Mouse (Mus musculus): ENCODE measurements around the gene Plekhg4. TPM values are rescaled to one million over a fixed set of nuclear protein-coding genes. Genes with fewer than 3 reads are reported as not detected.
A peak's percentile ranks its signal among the peaks of the same experiment; 100 is the strongest.

Gene Plekhg4
- polyA plus RNA-seq, 1 experiment from 2014 or later = 0.34 TPM

- H3K4me3 ChIP-seq = no peak overlapping the region
- WGBS = 89% methylated on average over 6 of the region's 6 CpGs
- no peaks in the 10 kb centered on the region for H3K27me3 ChIP-seq (replicated peaks; ENCODE audit: low read depth, poor library complexity, severe bottlenecking)
- no peaks in the 10 kb centered on the region for H3K36me3 ChIP-seq (replicated peaks)
- no peak overlapping the region for H3K27ac ChIP-seq (replicated peaks)
- DNase-seq (ENCODE audit: low spot score) = no peak
- H3K9me3 ChIP-seq = no peaks in the 10 kb centered on the region
- peaks cover 13% of the 10 kb centered on the region for H3K4me1 ChIP-seq
Measured at GRCm38 (mm10) chr8:105389096-105389495, 16.0 kb downstream of the Plekhg4 start.

- 86% methylated on average over 12 of the region's 12 CpGs for WGBS
- Histone ChIP-seq H3K36me3 (replicated peaks) (no peaks in the 10 kb centered on the region), H3K27ac (replicated peaks) (no peak overlapping the region), H3K27me3 (replicated peaks; ENCODE audit: low read depth, poor library complexity, severe bottlenecking) (no peaks in the 10 kb centered on the region), H3K9me3 (no peaks in the 10 kb centered on the region), H3K4me3 (no peak overlapping the region), H3K4me1 (peaks cover 1% of the 10 kb centered on the region)
- no peak for DNase-seq (ENCODE audit: low spot score)
Measured at GRCm38 (mm10) chr8:105393089-105393787, 20.2 kb downstream of the Plekhg4 start.

GRCm38 (mm10) chr8:105393915-105394314 is 20.8 kb downstream of the Plekhg4 start:
- no peaks in the 10 kb centered on the region for H3K36me3 ChIP-seq (replicated peaks)
- H3K4me1 ChIP-seq = no peaks in the 10 kb centered on the region
- no peak for DNase-seq (ENCODE audit: low spot score)
- no peak overlapping the region for H3K4me3 ChIP-seq
- 74% methylated on average over 7 of the region's 7 CpGs for WGBS
- H3K27me3 ChIP-seq (replicated peaks; ENCODE audit: low read depth, poor library complexity, severe bottlenecking) = no peaks in the 10 kb centered on the region
- H3K9me3 ChIP-seq = no peaks in the 10 kb centered on the region
- H3K27ac ChIP-seq (replicated peaks) = no peak overlapping the region; the same call in 1 of the 2 replicates

- H3K27ac ChIP-seq (replicated peaks) = no peak overlapping the region
- no peak for DNase-seq (ENCODE audit: low spot score)
- WGBS = 38% methylated on average over 3 of the region's 3 CpGs
Measured at GRCm38 (mm10) chr8:105397747-105398146, 24.7 kb downstream of the Plekhg4 start.

DNA sequence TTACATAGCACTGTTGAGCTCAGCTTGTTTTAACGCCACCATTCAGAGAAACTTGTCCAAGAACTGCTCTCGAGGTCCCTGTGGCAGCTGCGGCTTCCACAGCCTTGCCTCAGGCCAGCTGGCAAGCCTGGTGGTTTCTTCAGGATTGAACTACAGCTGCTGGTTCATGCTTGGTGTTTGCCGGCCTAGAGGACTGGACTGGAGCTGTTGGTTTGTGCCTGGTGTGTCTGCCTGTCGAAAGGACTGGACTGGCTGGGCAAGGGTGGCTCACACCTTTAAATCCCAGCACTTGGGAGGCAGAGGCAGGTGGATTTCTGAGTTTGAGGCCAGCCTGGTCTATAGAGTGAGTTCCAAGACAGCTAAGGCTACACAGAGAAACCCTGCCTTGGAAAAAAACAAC is 26.9 kb downstream of the Plekhg4 start:
- Histone ChIP-seq H3K27me3 (replicated peaks; ENCODE audit: low read depth, poor library complexity, severe bottlenecking) (no peaks in the 10 kb centered on the region), H3K4me3 (no peak overlapping the region), H3K4me1 (no peaks in the 10 kb centered on the region), H3K36me3 (replicated peaks) (no peaks in the 10 kb centered on the region), H3K27ac (replicated peaks) (no peak overlapping the region), H3K9me3 (0 out of 2 replicates have a peak, but pooled peaks cover 3% of the 10 kb centered on the region)
- 89% methylated on average over 5 of the region's 5 CpGs for WGBS
- DNase-seq (ENCODE audit: low spot score) = no peak

More at GRCm38 (mm10) chr8:105397747-105398146, 24.7 kb downstream of the Plekhg4 start:
- no peaks in the 10 kb centered on the region for H3K27me3 ChIP-seq (replicated peaks; ENCODE audit: low read depth, poor library complexity, severe bottlenecking)
- 0 out of 2 replicates have a peak, but pooled peaks cover 3% of the 10 kb centered on the region for H3K9me3 ChIP-seq
- no peak overlapping the region for H3K4me3 ChIP-seq
- H3K36me3 ChIP-seq (replicated peaks) = no peaks in the 10 kb centered on the region
- H3K4me1 ChIP-seq = no peaks in the 10 kb centered on the region

DNA sequence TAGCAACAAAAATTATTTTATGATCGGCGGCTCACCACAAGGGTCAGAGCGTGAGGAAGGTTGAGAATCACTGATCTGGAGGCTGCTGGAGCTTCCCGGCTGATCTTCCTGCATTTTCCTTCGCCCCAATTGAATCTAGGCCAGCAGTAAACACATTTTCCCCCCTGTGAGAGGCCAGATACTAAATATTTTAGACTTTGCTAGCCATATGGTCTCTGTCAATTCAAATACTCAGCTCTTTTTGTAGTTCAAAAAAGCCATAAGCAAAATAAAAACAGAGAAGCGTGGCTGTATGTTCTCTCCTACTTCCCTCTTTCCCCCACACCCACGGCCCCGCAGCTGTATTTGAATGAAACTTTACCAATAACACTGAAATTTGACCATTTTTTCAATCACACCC is 30.4 kb downstream of the Plekhg4 start:
- H3K9me3 ChIP-seq = 0 out of 2 replicates have a peak, but pooled peaks cover 3% of the 10 kb centered on the region
- H3K4me1 ChIP-seq = no peaks in the 10 kb centered on the region
- H3K36me3 ChIP-seq (replicated peaks) = no peaks in the 10 kb centered on the region
- WGBS = 92% methylated on average over 8 of the region's 8 CpGs
- no peak overlapping the region for H3K4me3 ChIP-seq
- no peak for DNase-seq (ENCODE audit: low spot score)
- no peaks in the 10 kb centered on the region for H3K27me3 ChIP-seq (replicated peaks; ENCODE audit: low read depth, poor library complexity, severe bottlenecking)
- H3K27ac ChIP-seq (replicated peaks) = no peak overlapping the region

DNA sequence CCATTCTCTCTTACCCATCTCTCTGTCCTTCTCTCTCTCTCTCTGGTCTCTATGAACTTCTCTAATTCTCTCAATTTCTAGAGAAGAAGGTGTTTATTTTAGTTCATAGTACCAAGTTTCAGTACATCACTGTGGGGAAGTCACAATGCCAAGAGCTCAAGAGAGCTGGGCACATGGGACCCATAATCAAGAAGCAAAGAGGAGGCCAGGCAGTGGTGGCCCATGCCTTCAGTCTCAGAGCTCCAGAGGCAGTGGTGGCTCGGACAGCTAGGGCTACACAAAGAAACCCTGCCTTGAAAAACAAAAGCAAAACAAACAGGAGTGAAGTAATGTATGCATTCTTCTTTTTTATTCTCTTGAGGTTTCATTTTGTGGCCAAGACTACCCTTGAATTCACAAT is 31.4 kb downstream of the Plekhg4 start:
- no peak for DNase-seq (ENCODE audit: low spot score)
- H3K27ac ChIP-seq (replicated peaks) = no peak overlapping the region
- no peaks in the 10 kb centered on the region for H3K27me3 ChIP-seq (replicated peaks; ENCODE audit: low read depth, poor library complexity, severe bottlenecking)
- H3K36me3 ChIP-seq (replicated peaks) = no peaks in the 10 kb centered on the region
- no peak overlapping the region for H3K4me3 ChIP-seq
- 0 out of 2 replicates have a peak, but pooled peaks cover 3% of the 10 kb centered on the region for H3K9me3 ChIP-seq
- H3K4me1 ChIP-seq = no peaks in the 10 kb centered on the region
- WGBS = 76% methylated on average over 1 of the region's 1 CpGs

DNA sequence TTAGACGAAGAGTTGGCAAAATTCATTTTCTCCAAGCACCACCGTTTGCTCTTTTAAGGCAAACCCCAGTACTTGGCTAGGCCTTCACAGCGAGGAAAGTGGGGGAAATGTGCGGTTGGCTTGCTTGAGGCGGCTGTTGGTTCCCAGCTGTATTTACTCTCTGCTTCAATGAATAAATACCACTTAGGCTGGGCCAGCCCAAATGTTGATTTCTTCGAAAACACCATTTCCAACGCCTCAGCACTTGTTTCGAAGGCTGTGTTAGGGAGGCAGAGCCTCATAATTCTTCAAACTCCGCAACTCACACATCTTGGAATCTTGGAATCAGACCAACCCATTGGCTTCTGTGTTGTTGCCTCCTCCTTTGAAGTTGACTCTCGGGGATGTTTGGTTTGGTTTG is 33.3 kb downstream of the Plekhg4 start:
- H3K4me3 ChIP-seq = no peak overlapping the region
- H3K9me3 ChIP-seq = no peaks in the 10 kb centered on the region
- no peaks in the 10 kb centered on the region for H3K4me1 ChIP-seq
- no peaks in the 10 kb centered on the region; the same call in 1 of the 2 replicates for H3K27me3 ChIP-seq (replicated peaks; ENCODE audit: low read depth, poor library complexity, severe bottlenecking)
- WGBS = 83% methylated on average over 10 of the region's 10 CpGs
- no peak overlapping the region for H3K27ac ChIP-seq (replicated peaks)
- no peaks in the 10 kb centered on the region for H3K36me3 ChIP-seq (replicated peaks)
- no peak for DNase-seq (ENCODE audit: low spot score)

DNA sequence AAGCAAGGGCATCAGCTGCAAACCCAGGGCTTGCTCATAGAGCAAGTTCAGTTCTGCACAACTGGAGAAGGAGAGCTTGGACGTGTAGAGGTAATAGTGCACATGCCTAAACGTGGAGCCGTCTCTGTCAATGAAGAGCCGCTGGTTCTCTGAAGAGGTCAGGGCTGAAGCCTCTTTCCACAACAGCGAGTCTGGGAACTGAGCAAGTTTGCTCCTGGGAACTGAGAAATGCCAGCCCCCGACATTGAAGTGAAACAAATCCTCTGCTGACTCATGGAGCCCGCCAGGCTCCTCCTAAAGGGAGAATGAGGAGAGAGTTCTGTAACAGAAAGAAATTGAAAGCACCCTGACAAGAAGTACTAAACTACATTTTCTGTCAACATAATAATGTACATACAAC is 35.3 kb downstream of the Plekhg4 start:
- no peak overlapping the region for H3K4me3 ChIP-seq
- no peak for DNase-seq (ENCODE audit: low spot score)
- WGBS = 67% methylated on average over 7 of the region's 7 CpGs
- no peak overlapping the region for H3K27ac ChIP-seq (replicated peaks)
- H3K4me1 ChIP-seq = peaks cover 3% of the 10 kb centered on the region
- 0 out of 2 replicates have a peak, but pooled peaks cover under 1% of the 10 kb centered on the region for H3K9me3 ChIP-seq
- H3K27me3 ChIP-seq (replicated peaks; ENCODE audit: low read depth, poor library complexity, severe bottlenecking) = peaks cover 12% of the 10 kb centered on the region
- H3K36me3 ChIP-seq (replicated peaks) = no peaks in the 10 kb centered on the region

GRCm38 (mm10) chr8:105409947-105410346 is 36.9 kb downstream of the Plekhg4 start:
- peaks cover 11% of the 10 kb centered on the region for H3K4me1 ChIP-seq
- 96% methylated on average over 6 of the region's 6 CpGs for WGBS
- peaks cover 29% of the 10 kb centered on the region for H3K27me3 ChIP-seq (replicated peaks; ENCODE audit: low read depth, poor library complexity, severe bottlenecking)

DNA sequence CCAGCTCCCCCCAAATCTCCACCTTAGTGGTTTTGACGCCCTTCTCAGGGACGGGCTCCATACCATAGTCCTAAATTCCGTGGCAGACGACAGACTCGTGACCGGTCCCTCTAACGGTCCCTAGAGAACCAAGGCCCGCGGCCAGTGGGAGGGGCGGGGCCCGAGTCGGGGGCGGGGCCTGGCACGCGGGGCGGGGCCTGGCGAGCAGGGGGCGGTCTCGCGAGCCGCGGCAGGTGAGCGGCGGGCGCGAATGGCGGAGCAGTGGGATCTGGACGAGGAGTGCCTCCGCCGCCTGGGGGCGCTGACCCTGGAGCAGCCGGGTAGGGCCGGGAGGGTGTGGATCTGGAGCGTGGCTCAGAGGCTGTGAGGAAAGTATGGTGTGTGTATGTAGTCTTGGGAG is 40.3 kb downstream of the Plekhg4 start, which contains the start of the genes Kctd19 and Lrrc36:
TSS of gene Kctd19 (minus strand) at position 112 of the 400 bp plus-strand sequence.
TSS of gene Lrrc36 (plus strand) at position 181 of the 400 bp plus-strand sequence.
- H3K9me3 ChIP-seq = 0 out of 2 replicates have a peak, but pooled peaks cover 3% of the 10 kb centered on the region
- H3K4me1 ChIP-seq = peaks cover 11% of the 10 kb centered on the region
- H3K27ac ChIP-seq (replicated peaks) = no peak within 1 kb of the TSS
- 1% methylated on average over 34 of the region's 34 CpGs for WGBS
- peaks cover 32% of the 10 kb centered on the region for H3K27me3 ChIP-seq (replicated peaks; ENCODE audit: low read depth, poor library complexity, severe bottlenecking)
- peak within 1 kb of the TSS; percentile 54 for H3K4me3 ChIP-seq
- H3K36me3 ChIP-seq (replicated peaks) = no peaks in the 10 kb centered on the region
- DNase-seq (ENCODE audit: low spot score) = peak; percentile 72

More at GRCm38 (mm10) chr8:105409947-105410346, 36.9 kb downstream of the Plekhg4 start:
- H3K9me3 ChIP-seq = 0 out of 2 replicates have a peak, but pooled peaks cover 3% of the 10 kb centered on the region
- H3K36me3 ChIP-seq (replicated peaks) = no peaks in the 10 kb centered on the region
- DNase-seq (ENCODE audit: low spot score) = no peak
- H3K4me3 ChIP-seq = no peak overlapping the region
- no peak overlapping the region for H3K27ac ChIP-seq (replicated peaks)

GRCm38 (mm10) chr8:105418992-105419391 is 45.9 kb downstream of the Plekhg4 start:
- no peaks in the 10 kb centered on the region for H3K36me3 ChIP-seq (replicated peaks)
- no peaks in the 10 kb centered on the region for H3K9me3 ChIP-seq
- no peak overlapping the region for H3K27ac ChIP-seq (replicated peaks)
- WGBS = 74% methylated on average over 2 of the region's 2 CpGs
- H3K27me3 ChIP-seq (replicated peaks; ENCODE audit: low read depth, poor library complexity, severe bottlenecking) = peaks cover 13% of the 10 kb centered on the region
- H3K4me1 ChIP-seq = peaks cover 1% of the 10 kb centered on the region
- DNase-seq (ENCODE audit: low spot score) = no peak
- no peak overlapping the region for H3K4me3 ChIP-seq

GRCm38 (mm10) chr8:105419800-105420199 is 46.7 kb downstream of the Plekhg4 start:
- H3K36me3 ChIP-seq (replicated peaks) = no peaks in the 10 kb centered on the region
- no peak overlapping the region for H3K4me3 ChIP-seq
- H3K9me3 ChIP-seq = no peaks in the 10 kb centered on the region
- H3K27me3 ChIP-seq (replicated peaks; ENCODE audit: low read depth, poor library complexity, severe bottlenecking) = peaks cover 5% of the 10 kb centered on the region; the same call in 1 of the 2 replicates
- 91% methylated on average over 4 of the region's 4 CpGs for WGBS
- no peak overlapping the region for H3K27ac ChIP-seq (replicated peaks)
- H3K4me1 ChIP-seq = no peaks in the 10 kb centered on the region
- DNase-seq (ENCODE audit: low spot score) = no peak
